Mouse (Mus musculus) neutrophil, adult 5-6 weeks (primary cell): ENCODE data around the gene Sox6. TPM values are rescaled to one million over a fixed set of nuclear protein-coding genes. Genes with fewer than 3 reads are reported as not detected.

Experiments
- ATAC-seq: fragments of 151-379, 151-347 bp; 2 replicates; pipeline ENCODE4 v1.8.0; 2017; ENCODE audit warnings: mild to moderate bottlenecking, moderate TSS enrichment; ENCODE audit not compliant: insufficient number of reproducible peaks, poor library complexity, low FRiP score, severe bottlenecking; ENCODE audit errors: extremely low read depth
- total RNA-seq: library from RNA; stranded (forward); fragments of 200-1000 nt; gene quantifications from 2 replicates; pipeline ENCODE4 v1.2.3, GENCODE M21; 2017

Gene Sox6
- total RNA-seq = 0.98 and 1.4 TPM in 2 replicates

- ATAC-seq = no peak
These were observed at the start of gene Sox6 for GRCm38 (mm10) chr7:116038511-116038910. Sox6 (minus strand) TSS chr7:116038796.

- peak; percentile 60 for ATAC-seq
These were observed 45.8 kb upstream of the Sox6 start, which contains the start of gene Gm4353 for GRCm38 (mm10) chr7:116084366-116084765. Gm4353 (minus strand) TSS chr7:116084635.

DNA sequence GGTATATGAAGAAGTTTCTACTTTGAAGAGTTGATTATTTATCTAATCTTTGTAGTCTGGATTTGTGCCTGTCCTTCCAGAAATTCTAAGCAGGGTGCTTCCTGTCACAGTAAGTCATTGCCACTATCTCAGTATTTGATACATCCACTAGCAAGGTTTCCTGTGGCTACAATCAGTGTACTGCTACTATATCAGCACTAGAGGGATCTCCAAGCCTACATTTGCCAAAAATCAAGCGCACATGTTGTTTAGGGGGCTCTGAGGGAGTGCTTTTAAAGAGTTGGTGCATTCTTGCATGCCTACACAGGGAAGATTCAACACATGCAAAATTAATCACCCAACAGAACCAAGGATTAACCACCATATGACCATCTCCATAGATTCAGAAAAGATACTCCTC lies 22.1 kb upstream of the Sox6 start:
- no peak for ATAC-seq

- no peak for ATAC-seq
These were observed 1.9 kb upstream of the Sox6 start for GRCm38 (mm10) chr7:116040470-116041019.

GRCm38 (mm10) chr7:116039538-116040466 lies 1.2 kb upstream of the Sox6 start:
- ATAC-seq = peak; percentile 83

DNA sequence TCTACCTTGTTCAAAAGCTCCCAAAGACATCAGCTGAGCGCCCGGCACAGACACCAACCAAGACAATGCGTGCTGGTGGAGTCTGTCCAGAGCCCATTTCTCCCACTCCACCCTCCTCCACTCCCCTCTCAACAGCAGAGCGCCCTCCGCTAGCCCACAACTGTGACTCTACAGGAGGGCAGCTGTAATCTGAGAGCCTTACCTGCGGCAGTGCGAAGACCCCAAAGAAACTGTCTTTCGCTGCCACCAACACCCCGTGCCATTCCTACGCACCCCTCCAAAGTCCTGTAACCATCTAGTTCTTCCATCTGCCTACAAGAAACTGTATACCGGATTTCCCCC lies 571 bp upstream of the Sox6 start, which contains the start of gene 1110004F10Rik:
Gene 1110004F10Rik, plus strand, starts transcription at position 202 of the 342 bp plus-strand sequence.
- no peak for ATAC-seq

DNA sequence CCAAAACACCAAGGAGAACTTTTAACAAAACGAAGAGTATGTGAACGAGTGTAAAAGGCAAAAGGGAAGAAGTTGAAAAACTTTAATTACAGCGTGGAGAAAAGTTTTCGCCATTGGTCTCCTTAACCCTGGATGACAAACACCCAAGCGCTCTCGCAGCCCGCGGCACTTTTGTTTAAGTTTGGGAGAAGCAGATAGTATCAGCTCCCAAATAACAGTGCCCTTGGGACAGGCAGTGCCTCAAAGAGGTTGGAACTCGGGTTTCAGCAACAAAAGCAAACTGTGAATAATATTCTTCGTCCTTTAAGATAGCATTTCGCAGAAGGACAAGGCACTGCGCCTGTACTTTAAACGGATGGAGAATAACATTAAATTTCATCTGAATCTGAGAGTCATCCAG lies 572 bp downstream of the Sox6 start:
- ATAC-seq = no peak

- no peak for ATAC-seq
These were observed 1.7 kb downstream of the Sox6 start for GRCm38 (mm10) chr7:116036591-116037555.

DNA sequence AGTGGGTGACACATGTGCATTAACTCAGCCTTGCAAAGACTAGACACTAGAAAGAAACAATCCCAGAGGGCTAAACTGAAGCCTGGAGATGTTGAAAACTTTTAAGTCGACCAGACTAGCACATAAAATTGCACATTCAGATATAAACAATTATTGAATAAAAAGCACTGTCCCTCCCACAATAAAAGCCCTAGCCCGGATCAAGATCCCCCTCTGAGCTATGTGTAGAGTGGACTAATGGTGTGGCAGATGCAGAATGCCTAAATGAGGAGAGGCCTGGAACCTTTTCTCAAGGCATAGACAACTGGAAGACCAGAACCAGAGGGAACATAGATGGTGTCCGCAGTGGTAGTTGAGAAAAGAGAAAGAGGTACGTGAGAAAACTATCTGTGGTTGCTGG lies 3.1 kb downstream of the Sox6 start:
- ATAC-seq = no peak

- ATAC-seq = no peak
These were observed 4.3 kb downstream of the Sox6 start for GRCm38 (mm10) chr7:116034282-116034758.

GRCm38 (mm10) chr7:116033371-116034241 lies 5.0 kb downstream of the Sox6 start:
- no peak for ATAC-seq

- peak; percentile 59; the same call in 1 of the 2 replicates for ATAC-seq
These were observed 5.8 kb downstream of the Sox6 start for GRCm38 (mm10) chr7:116032596-116033307.

- ATAC-seq = peak; percentile 16; the same call in 1 of the 2 replicates
These were observed 6.6 kb downstream of the Sox6 start for GRCm38 (mm10) chr7:116031718-116032595.

GRCm38 (mm10) chr7:116031388-116031717 lies 7.2 kb downstream of the Sox6 start:
- ATAC-seq = no peak

DNA sequence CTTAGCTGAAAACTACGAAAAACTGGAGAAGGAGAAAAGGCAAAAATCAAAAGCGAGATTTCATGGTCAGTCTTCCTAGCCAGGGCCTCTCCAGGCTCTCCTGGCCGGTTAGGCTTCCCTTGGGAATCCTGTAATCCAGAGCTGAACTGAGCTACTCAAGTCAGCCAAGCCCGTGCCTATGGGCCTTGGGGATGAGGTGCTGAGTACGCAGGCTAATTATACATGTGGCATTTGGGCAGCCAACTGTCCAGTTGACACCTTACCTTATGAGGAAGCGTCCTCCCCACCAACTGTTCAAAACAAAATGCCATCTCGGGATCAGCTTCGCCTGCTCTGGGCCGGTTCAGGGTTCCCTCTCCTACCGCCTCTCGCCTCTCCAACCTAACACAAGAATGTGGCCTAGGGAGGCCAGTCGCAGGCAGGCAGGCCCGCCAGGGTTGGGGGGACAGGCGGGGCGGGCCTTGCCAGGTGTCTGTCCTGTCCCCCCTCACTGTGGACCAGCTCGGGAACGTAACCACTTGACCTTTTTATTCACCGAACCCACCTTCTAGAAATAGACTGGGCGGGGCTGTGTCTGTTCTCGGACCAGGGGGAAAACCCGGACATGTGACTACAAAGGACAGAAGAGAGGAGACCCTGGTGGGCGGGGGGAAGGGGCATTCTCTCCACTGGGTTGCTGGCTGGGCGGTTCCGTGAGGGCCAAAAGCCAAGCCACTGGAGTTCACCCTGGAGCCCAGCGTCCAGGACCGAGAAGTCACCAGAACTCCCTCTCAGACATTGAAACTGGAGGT lies 7.8 kb downstream of the Sox6 start:
- no peak for ATAC-seq

GRCm38 (mm10) chr7:116029991-116030390 lies 8.6 kb downstream of the Sox6 start:
- no peak for ATAC-seq
